Mouse (Mus musculus): Measurements from ENCODE around the gene Olfr735. TPM values are rescaled to one million over a fixed set of nuclear protein-coding genes. Genes with fewer than 3 reads are reported as not detected.

The Olfr735 gene
- not detected in 2 replicates for polyA plus RNA-seq (2015; fragmentation: Nextera tagmentation; extraction: Ambion mirVana)

GRCm38 (mm10) chr14:50348796-50349195, at the start of gene Olfr735:
Gene Olfr735 (minus strand): TSS chr14:50348872.
- no peak within 1 kb of the TSS for H3K4me3 ChIP-seq (ENCODE audit: low read length)
- no peak for ATAC-seq
- 83% methylated on average over 2 of the region's 2 CpGs for WGBS
- no peak within 1 kb of the TSS for H3K4me2 ChIP-seq (ENCODE audit: low read depth, low read length)
- no peaks in the 10 kb centered on the region for H3K36me3 ChIP-seq (ENCODE audit: control insufficient read depth, insufficient read depth, low read length)
- H3K4me1 ChIP-seq (ENCODE audit: control insufficient read depth, insufficient read depth, low read length): no peaks in the 10 kb centered on the region
- H3K9ac ChIP-seq (ENCODE audit: low read depth, low read length): no peak within 1 kb of the TSS
- H3K27me3 ChIP-seq (replicated peaks; ENCODE audit: control insufficient read depth, insufficient read depth, low read length): no peaks in the 10 kb centered on the region
- H3K9me3 ChIP-seq (ENCODE audit: control insufficient read depth, low read length): no peaks in the 10 kb centered on the region
- H3K27ac ChIP-seq (ENCODE audit: low read length): no peak within 1 kb of the TSS

DNA sequence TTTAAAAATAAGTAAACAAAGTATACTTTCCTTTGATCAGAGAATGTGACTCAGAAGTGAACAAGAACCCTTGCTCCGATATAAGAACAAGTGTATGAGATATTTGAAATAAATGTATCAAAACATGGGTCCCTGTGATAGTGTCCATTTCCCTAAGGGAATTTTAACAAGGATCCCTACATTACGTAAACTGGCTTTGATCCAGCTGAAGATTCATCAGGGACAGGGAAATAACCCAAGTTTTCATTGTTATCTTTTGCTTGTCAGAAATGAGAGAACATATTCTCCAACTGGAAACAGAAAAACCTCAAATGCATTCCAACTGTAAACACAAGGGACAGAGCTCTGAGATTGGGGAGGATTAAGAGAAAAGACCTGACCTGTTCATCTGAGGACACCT, 32.2 kb upstream of the Olfr735 start, which contains the start of gene Olfr736:
TSS of gene Olfr736 (plus strand) at position 301 of the 400 bp plus-strand sequence.
- H3K9me3 ChIP-seq (ENCODE audit: control insufficient read depth, low read length): no peaks in the 10 kb centered on the region
- H3K9ac ChIP-seq (ENCODE audit: low read depth, low read length): no peak within 1 kb of the TSS
- H3K27me3 ChIP-seq (replicated peaks; ENCODE audit: control insufficient read depth, insufficient read depth, low read length): no peaks in the 10 kb centered on the region
- no peak within 1 kb of the TSS for H3K4me3 ChIP-seq (ENCODE audit: low read length)
- H3K36me3 ChIP-seq (ENCODE audit: control insufficient read depth, insufficient read depth, low read length): no peaks in the 10 kb centered on the region
- no peaks in the 10 kb centered on the region for H3K4me1 ChIP-seq (ENCODE audit: control insufficient read depth, insufficient read depth, low read length)
- WGBS: 71% methylated on average over 2 of the region's 2 CpGs
- ATAC-seq: no peak
- no peak within 1 kb of the TSS for H3K27ac ChIP-seq (ENCODE audit: low read length)
- no peak within 1 kb of the TSS for H3K4me2 ChIP-seq (ENCODE audit: low read depth, low read length)

GRCm38 (mm10) chr14:50363561-50363960, 14.9 kb upstream of the Olfr735 start:
- Histone ChIP-seq H3K36me3 (ENCODE audit: control insufficient read depth, insufficient read depth, low read length) (no peaks in the 10 kb centered on the region), H3K9me3 (ENCODE audit: control insufficient read depth, low read length) (no peaks in the 10 kb centered on the region), H3K4me3 (ENCODE audit: low read length) (no peak overlapping the region), H3K27ac (ENCODE audit: low read length) (no peak overlapping the region), H3K9ac (ENCODE audit: low read depth, low read length) (no peak overlapping the region), H3K4me2 (ENCODE audit: low read depth, low read length) (no peak overlapping the region), H3K4me1 (ENCODE audit: control insufficient read depth, insufficient read depth, low read length) (no peaks in the 10 kb centered on the region), H3K27me3 (replicated peaks; ENCODE audit: control insufficient read depth, insufficient read depth, low read length) (no peaks in the 10 kb centered on the region)
- WGBS: 87% methylated on average over 2 of the region's 2 CpGs
- no peak for ATAC-seq

DNA sequence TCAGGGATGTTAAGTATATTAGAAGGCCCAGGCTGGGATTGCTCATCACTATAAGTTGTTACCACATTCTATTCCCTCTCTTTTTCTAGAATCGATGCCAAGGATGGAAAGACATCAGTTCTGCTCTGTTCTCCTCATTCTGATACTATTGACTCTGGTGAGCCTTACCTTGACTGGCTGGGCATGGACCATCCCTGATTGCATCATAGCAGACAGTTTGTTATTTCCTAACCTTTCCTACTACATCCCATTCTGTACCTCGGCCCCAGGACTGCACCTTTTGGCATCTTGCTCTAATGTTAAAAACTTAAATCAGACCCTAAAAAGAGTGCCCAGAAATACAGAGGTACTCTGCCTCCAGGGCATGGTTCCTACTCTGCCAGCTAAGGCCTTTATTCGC, 11.8 kb upstream of the Olfr735 start:
- 83% methylated on average over 3 of the region's 3 CpGs for WGBS
- no peaks in the 10 kb centered on the region for H3K4me1 ChIP-seq (ENCODE audit: control insufficient read depth, insufficient read depth, low read length)
- no peaks in the 10 kb centered on the region for H3K9me3 ChIP-seq (ENCODE audit: control insufficient read depth, low read length)
- no peaks in the 10 kb centered on the region for H3K36me3 ChIP-seq (ENCODE audit: control insufficient read depth, insufficient read depth, low read length)
- no peak overlapping the region for H3K4me3 ChIP-seq (ENCODE audit: low read length)
- no peak overlapping the region for H3K9ac ChIP-seq (ENCODE audit: low read depth, low read length)
- no peak for ATAC-seq
- H3K27ac ChIP-seq (ENCODE audit: low read length): no peak overlapping the region
- no peak overlapping the region for H3K4me2 ChIP-seq (ENCODE audit: low read depth, low read length)
- no peaks in the 10 kb centered on the region for H3K27me3 ChIP-seq (replicated peaks; ENCODE audit: control insufficient read depth, insufficient read depth, low read length)

- no peak for ATAC-seq
- WGBS: 78% methylated on average over 2 of the region's 2 CpGs
- no peak within 1 kb of the TSS for H3K27ac ChIP-seq (ENCODE audit: low read length)
Measured at GRCm38 (mm10) chr14:50357593-50357992, 8.9 kb upstream of the Olfr735 start, which contains the start of gene Tlr11. Gene Tlr11 (plus strand): TSS chr14:50357914.

GRCm38 (mm10) chr14:50356725-50357124, 8.1 kb upstream of the Olfr735 start:
- Histone ChIP-seq H3K4me1 (ENCODE audit: control insufficient read depth, insufficient read depth, low read length) (no peaks in the 10 kb centered on the region), H3K9ac (ENCODE audit: low read depth, low read length) (no peak overlapping the region), H3K4me2 (ENCODE audit: low read depth, low read length) (no peak overlapping the region), H3K4me3 (ENCODE audit: low read length) (no peak overlapping the region), H3K27me3 (replicated peaks; ENCODE audit: control insufficient read depth, insufficient read depth, low read length) (no peaks in the 10 kb centered on the region), H3K9me3 (ENCODE audit: control insufficient read depth, low read length) (no peaks in the 10 kb centered on the region), H3K36me3 (ENCODE audit: control insufficient read depth, insufficient read depth, low read length) (no peaks in the 10 kb centered on the region), H3K27ac (ENCODE audit: low read length) (no peak overlapping the region)
- no peak for ATAC-seq
- 73% methylated on average over 2 of the region's 2 CpGs for WGBS

More at GRCm38 (mm10) chr14:50357593-50357992, 8.9 kb upstream of the Olfr735 start, which contains the start of gene Tlr11:
- Histone ChIP-seq H3K9me3 (ENCODE audit: control insufficient read depth, low read length) (no peaks in the 10 kb centered on the region), H3K36me3 (ENCODE audit: control insufficient read depth, insufficient read depth, low read length) (no peaks in the 10 kb centered on the region), H3K4me3 (ENCODE audit: low read length) (no peak within 1 kb of the TSS), H3K27me3 (replicated peaks; ENCODE audit: control insufficient read depth, insufficient read depth, low read length) (no peaks in the 10 kb centered on the region), H3K9ac (ENCODE audit: low read depth, low read length) (no peak within 1 kb of the TSS), H3K4me1 (ENCODE audit: control insufficient read depth, insufficient read depth, low read length) (no peaks in the 10 kb centered on the region), H3K4me2 (ENCODE audit: low read depth, low read length) (no peak within 1 kb of the TSS)

- 41% methylated on average over 3 of the region's 3 CpGs for WGBS
- no peak for ATAC-seq
Measured at GRCm38 (mm10) chr14:50352438-50352837, 3.8 kb upstream of the Olfr735 start.

GRCm38 (mm10) chr14:50326661-50327060, 22.0 kb downstream of the Olfr735 start, which contains the start of gene Olfr734:
Gene Olfr734 (minus strand): TSS chr14:50326761.
- 81% methylated on average over 1 of the region's 1 CpGs for WGBS
- Histone ChIP-seq H3K9me3 (ENCODE audit: control insufficient read depth, low read length) (no peaks in the 10 kb centered on the region), H3K4me1 (ENCODE audit: control insufficient read depth, insufficient read depth, low read length) (no peaks in the 10 kb centered on the region), H3K4me2 (ENCODE audit: low read depth, low read length) (no peak within 1 kb of the TSS), H3K36me3 (ENCODE audit: control insufficient read depth, insufficient read depth, low read length) (no peaks in the 10 kb centered on the region), H3K4me3 (ENCODE audit: low read length) (no peak within 1 kb of the TSS), H3K27ac (ENCODE audit: low read length) (no peak within 1 kb of the TSS), H3K27me3 (replicated peaks; ENCODE audit: control insufficient read depth, insufficient read depth, low read length) (no peaks in the 10 kb centered on the region), H3K9ac (ENCODE audit: low read depth, low read length) (no peak within 1 kb of the TSS)
- no peak for ATAC-seq

More at GRCm38 (mm10) chr14:50352438-50352837, 3.8 kb upstream of the Olfr735 start:
- no peak overlapping the region for H3K4me3 ChIP-seq (ENCODE audit: low read length)
- no peaks in the 10 kb centered on the region for H3K9me3 ChIP-seq (ENCODE audit: control insufficient read depth, low read length)
- no peak overlapping the region for H3K27ac ChIP-seq (ENCODE audit: low read length)
- H3K4me1 ChIP-seq (ENCODE audit: control insufficient read depth, insufficient read depth, low read length): no peaks in the 10 kb centered on the region
- no peaks in the 10 kb centered on the region for H3K36me3 ChIP-seq (ENCODE audit: control insufficient read depth, insufficient read depth, low read length)
- H3K9ac ChIP-seq (ENCODE audit: low read depth, low read length): no peak overlapping the region
- H3K4me2 ChIP-seq (ENCODE audit: low read depth, low read length): no peak overlapping the region
- no peaks in the 10 kb centered on the region for H3K27me3 ChIP-seq (replicated peaks; ENCODE audit: control insufficient read depth, insufficient read depth, low read length)

- Histone ChIP-seq H3K9me3 (ENCODE audit: control insufficient read depth, low read length) (no peaks in the 10 kb centered on the region), H3K27me3 (replicated peaks; ENCODE audit: control insufficient read depth, insufficient read depth, low read length) (no peaks in the 10 kb centered on the region), H3K9ac (ENCODE audit: low read depth, low read length) (no peak within 1 kb of the TSS), H3K4me2 (ENCODE audit: low read depth, low read length) (no peak within 1 kb of the TSS), H3K4me3 (ENCODE audit: low read length) (no peak within 1 kb of the TSS), H3K4me1 (ENCODE audit: control insufficient read depth, insufficient read depth, low read length) (no peaks in the 10 kb centered on the region), H3K27ac (ENCODE audit: low read length) (no peak within 1 kb of the TSS), H3K36me3 (ENCODE audit: control insufficient read depth, insufficient read depth, low read length) (no peaks in the 10 kb centered on the region)
- ATAC-seq: no peak
Measured at GRCm38 (mm10) chr14:50301422-50301821, 47.2 kb downstream of the Olfr735 start, which contains the start of gene Olfr733. Gene Olfr733 (minus strand): TSS chr14:50301522.

Data from intestine, embryonic 16.5 days (tissue).